Mouse (Mus musculus) v-Abl transformed pro-B cells (cell line): ENCODE data around the gene Sall1.

ENCODE experiments used
- in situ Hi-C, 2 experiments: fragments of 400-800 bp; cut with MboI; formaldehyde crosslinking; loops; one replicate each; pipeline ENCODE4 v1.15.1; 2025; ENCODE audit not compliant: unreplicated experiment in 2 of 2

Gene Sall1

DNA sequence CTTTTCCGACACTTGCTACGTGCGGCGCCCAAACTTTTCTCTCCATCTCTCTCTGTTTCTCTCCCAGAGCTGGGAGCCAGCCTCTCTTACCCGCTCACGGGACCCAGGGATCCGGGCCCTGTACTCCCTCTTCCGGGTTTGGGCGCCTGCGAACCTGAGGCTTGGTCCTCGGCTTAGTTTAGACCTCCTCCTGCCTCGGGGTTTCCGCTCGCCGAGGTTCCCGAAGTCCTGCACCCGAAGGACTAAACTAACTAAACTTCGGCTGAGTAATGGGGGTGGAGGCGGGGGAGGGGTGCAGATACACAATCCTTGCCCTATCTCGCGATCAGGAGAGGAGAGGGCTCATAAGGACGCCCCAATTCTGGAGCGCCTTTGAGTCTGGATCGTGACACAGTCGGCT is at the start of gene Sall1:
Sall1 (minus strand) TSS at position 223 of the 400 bp plus-strand sequence.
- in situ Hi-C loops = no loop called here

GRCm38 (mm10) chr8:89089916-89090315 is 46.0 kb upstream of the Sall1 start:
- in situ Hi-C loops = no loop called here

GRCm38 (mm10) chr8:89079147-89079546 is 35.2 kb upstream of the Sall1 start:
- in situ Hi-C loops = no loop called here

DNA sequence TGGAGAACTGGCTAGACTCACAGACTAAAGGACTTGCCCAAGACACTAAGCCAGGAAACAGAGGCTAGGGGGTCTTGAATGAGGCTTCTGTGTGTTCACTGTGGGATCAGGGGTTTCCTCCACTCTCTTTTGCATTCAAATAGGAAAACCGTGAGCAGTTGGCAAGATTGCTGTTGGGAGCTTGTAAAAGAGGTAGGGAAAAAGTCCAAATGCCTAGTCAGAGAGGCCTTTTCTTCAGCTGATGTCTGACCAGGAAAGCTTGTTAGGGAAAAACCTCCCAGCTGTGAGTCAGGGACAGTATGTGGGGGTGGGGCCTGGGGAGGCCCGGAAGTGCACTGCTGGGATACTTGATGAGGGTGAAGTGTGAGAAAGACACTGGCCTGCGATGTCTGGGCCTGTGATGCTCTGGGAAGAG is 29.0 kb upstream of the Sall1 start:
- in situ Hi-C loops = no loop called here

DNA sequence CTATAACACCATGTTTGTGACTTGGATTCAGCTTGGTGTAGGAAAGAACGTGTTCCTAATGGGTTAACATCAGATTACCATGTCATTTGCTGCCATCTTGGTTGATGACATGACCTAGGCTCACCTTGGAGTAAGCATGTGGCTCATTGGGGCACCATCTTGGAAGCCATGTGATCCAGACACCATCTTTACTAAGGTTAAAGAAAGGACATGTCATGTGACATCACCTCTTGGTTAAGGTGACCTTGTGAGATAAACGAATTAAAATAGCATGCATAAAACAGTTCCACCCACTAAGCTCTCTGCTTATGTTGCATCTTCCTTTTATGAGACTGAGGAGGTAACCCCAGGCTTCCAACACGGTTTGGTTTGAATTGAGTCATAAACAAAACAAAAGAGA is 23.5 kb upstream of the Sall1 start:
- in situ Hi-C loops = no loop called here

GRCm38 (mm10) chr8:89064042-89064441 is 20.1 kb upstream of the Sall1 start:
- in situ Hi-C loops = no loop called here

GRCm38 (mm10) chr8:89063366-89064040 is 19.5 kb upstream of the Sall1 start:
- in situ Hi-C loops = no loop called here

- in situ Hi-C loops = no loop called here
These were observed 16.8 kb upstream of the Sall1 start for GRCm38 (mm10) chr8:89060717-89061116.

- in situ Hi-C loops = no loop called here
These were observed 15.5 kb upstream of the Sall1 start for GRCm38 (mm10) chr8:89059507-89059906.

DNA sequence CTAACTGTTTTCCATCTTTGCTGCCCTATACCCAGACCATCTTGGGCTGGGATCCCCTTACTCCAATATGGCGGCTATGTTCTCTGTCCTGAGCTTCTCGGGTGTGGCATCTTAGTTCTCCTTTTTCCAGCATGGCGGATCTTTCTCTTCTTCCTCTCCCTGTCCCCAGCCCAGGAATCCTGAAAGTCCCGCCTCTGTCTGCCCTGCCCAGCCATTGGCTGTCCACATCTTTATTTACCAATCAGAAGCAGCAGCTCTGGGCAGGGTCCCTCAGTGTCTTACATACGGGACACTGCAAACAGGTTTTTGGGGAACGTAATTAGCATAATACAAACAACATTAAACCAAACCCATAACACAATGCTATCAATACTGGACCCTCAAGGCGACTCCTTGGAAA is 8.9 kb upstream of the Sall1 start:
- in situ Hi-C loops = no loop called here

- in situ Hi-C loops = no loop called here
These were observed 2.8 kb upstream of the Sall1 start for GRCm38 (mm10) chr8:89046639-89047348.

DNA sequence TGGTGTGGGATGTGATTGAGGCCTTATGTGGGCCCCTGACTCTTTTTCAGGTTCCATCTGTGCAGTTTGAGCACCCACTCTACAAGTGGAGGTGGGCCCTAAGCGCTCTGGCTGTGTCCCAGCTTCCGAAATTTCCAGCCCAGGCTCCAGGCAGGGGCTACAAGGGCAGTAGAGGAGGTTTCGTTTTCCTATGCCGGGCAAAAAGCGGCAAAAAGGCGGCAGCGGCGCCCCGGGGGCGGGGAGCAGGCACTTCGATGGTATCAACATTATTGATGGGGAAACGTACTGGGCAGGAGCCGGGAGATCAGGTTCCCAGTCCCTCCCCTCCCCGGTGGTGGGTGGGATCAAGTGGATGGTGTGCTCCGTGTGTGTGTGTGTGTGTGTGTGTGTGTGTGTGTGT is 2.3 kb upstream of the Sall1 start:
- in situ Hi-C loops = no loop called here

GRCm38 (mm10) chr8:89045726-89046125 is 1.8 kb upstream of the Sall1 start:
- in situ Hi-C loops = no loop called here

DNA sequence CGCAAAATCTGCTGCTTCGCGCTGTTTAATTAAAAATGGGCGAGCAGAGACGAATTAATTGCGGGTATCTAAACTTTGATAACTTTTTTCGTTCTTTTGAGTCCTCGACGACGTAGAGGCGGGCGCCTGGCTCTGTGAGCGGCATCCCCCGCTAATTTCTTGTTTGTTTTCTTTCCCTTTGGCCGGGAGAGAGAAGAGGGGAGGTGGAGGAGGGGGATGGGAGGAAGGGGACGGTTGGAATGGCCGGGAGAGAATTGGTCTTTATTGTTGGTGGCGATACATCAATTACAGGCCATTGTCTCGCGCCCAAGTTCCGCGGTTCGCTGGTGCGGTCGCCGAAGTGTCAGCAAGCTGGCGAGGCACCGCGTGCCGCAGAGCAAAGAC is 1.2 kb upstream of the Sall1 start:
- in situ Hi-C loops = no loop called here

DNA sequence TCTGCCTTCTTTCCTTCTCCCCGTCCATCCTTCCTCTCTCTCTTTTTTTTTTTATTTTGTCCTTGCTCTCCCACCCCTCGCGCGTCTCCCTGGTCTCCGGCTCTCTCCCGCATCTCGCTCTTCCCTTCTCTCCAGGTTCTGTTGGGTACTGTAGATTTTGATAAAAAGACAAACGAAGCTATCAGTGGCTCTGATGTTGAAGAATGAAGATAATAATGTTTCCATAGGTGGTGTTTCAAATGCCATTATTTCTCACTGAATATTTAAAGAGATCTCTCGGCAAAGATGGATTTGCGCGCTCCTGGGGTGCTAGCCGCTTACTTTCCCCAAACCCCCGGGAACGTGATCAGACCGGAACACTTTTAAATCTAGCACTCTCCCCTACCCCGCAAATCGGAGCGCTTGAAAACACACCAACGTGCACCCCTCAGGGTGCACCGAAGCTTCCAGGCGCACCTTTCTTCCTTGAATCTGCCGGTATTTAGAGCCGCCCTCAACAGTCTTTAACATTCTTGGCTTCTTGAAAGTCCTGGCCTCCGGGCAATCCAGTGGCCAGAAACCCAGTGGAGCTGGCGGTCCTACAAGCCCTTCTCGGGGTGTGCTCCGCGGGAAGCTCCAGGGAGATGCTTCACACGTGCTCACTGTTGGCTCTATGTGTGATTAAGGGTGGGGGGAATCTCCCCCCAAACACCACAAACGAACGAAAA is 702 bp upstream of the Sall1 start:
- in situ Hi-C loops = no loop called here

DNA sequence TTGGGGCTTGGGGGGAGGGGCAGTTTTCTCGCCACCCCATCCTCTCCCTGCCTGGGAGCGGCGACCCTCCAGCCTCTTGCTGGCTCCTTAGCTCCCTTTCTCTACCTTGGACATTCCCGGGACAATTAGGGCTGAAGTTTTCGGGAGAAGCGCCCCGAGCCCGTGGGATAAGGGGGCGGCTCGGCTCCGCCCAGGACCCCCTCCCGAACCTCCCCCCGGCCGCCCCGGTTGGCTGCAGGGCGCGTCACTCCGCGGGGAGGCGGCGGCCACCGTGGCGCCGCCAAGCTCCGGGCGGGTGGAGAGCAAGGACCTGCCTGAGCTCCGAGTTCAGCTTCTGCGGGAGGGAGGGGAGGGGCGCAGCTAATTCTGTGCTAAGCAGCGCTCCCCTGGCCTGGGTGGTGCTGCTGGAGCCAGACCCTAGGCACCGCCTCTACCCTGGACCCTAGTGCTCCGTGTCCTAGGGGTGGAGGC is 556 bp downstream of the Sall1 start:
- in situ Hi-C loops = no loop called here

DNA sequence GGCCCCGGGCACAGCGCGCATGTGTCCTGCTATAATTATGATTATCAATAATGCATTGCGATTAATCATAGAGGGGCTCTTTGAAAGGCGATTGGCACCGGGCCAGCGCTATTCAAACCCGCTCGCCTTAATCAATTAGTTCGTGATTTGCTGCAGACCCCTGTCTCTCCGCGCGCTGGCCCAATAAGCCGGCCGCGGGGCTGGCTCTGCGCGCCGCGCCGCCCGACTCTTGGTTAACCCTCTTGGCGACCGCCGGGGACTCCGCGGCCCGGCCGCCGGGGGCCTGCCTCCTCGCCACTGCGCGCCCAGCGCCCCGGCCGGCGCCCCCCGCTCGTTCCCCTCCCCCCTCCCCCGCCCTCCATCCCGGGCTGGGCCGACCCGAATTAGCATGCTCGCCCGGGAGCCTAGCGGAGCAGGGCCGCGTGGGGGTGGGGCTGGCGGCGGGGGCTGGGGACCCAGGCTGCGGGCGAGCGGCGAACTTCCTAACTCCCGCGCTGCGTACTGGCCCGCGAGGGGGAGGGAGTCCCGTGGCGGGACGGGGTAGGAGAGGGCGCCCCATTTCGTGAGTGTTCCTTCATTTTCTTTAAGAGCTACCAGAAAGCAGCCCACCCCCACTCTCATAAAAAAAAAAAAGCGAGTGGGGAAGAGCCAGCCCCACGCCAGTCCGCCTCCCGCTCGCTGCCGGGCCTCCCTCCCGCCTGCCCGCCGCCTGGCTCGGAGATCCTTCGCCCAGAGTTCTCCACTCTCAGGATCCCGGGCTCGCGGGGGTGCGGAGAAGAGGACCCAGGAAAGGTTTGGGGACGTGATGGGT is 1.2 kb downstream of the Sall1 start:
- in situ Hi-C loops = no loop called here

DNA sequence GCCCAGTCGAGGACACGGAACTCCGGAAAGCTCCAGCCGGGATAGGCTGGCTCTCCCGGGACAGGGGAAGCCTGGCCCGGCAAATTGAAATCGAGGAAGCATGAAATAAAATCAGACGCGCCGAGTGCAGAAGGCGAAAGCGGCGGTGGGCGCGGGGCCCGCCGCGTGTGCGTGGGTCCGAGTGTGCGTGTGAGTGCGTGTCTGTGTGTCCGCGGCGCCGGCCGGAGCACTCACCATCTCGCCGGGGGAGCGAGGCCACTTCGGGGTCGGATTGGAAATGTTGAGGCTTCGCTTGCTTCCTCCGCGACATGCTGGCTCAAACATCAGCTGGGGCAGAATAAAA is 1.9 kb downstream of the Sall1 start:
- in situ Hi-C loops = no loop called here

DNA sequence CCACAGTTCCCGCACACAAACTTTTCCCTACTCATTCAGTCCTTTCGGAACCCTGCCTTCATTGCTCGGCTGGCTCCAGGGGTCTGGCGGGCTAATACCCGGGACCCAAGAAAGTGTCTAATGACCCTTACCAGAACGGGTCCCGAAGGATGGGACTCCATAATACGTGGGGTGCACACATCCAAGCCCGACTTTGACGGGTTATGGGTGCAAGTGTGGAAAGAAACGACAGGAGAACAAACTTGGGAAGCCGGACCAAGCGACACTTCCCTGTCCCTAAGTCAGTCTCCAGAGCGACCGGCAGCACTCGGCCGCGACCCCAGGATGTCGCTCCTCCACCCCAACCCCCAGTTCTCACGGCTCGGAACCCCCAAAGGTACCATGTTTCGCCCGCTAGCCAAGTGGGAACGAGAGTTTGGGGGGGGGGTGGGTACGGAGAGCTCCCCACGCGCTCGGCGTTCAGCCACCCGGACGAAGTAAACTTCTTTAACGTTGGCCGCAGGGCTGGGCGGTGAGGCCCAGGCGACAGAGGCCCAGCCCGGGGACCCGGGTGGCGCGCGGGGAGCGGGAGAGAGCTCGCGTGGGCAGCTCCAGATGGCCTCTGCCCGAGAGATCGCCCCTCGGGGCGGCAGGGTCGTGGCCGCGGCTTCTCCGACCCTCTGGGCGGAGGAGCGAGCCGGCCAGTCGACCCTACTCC is 2.4 kb downstream of the Sall1 start:
- in situ Hi-C loops = no loop called here

GRCm38 (mm10) chr8:89040751-89041420 is 3.1 kb downstream of the Sall1 start:
- in situ Hi-C loops = no loop called here
